Mouse (Mus musculus) stomach, postnatal 0 days (tissue): ENCODE results near the gene Rpl3l.

Experiments used
- CTCF ChIP-seq: IDR thresholded peaks from 2 replicates; pipeline ENCODE4 v1.5.1; 2016; ENCODE audit warnings: antibody characterized with exemption, low read depth, mild to moderate bottlenecking, moderate library complexity
- EP300 ChIP-seq: optimal IDR thresholded peaks from 2 replicates; pipeline ENCODE3; 2016; ENCODE audit warnings: antibody characterized with exemption

- TF ChIP-seq CTCF: no peak
- no peak for TF ChIP-seq EP300
These were observed 41.5 kb downstream of the Rpl3l start for GRCm38 (mm10) chr17:24769146-24769545.
